Mouse (Mus musculus) E14TG2a.4 (cell line): ENCODE results near the gene Ehf.

Source experiments
- H3K27me3 ChIP-seq: 2 replicates; pipeline ENCODE4 v1.6.1; 2014; ENCODE audit warnings: low read length, control low read depth; ENCODE audit not compliant: insufficient read depth
- H3K36me3 ChIP-seq: 2 replicates; pipeline ENCODE4 v1.6.1; 2014; ENCODE audit warnings: low read length, control low read depth; ENCODE audit not compliant: insufficient read depth
- H3K4me1 ChIP-seq: replicated peaks from 2 replicates; pipeline ENCODE4 v1.6.1; 2014; ENCODE audit warnings: low read depth, low read length, control low read depth
- H3K4me3 ChIP-seq: replicated peaks from 2 replicates; pipeline ENCODE4 v1.5.1; 2014; ENCODE audit warnings: mild to moderate bottlenecking, low read length
- H3K9me3 ChIP-seq: 2 replicates; pipeline ENCODE4 v1.6.1; 2014; ENCODE audit warnings: low read length, control low read depth
- CTCF ChIP-seq: conservative IDR thresholded peaks from 2 replicates; pipeline ENCODE4 v1.5.1; 2014; ENCODE audit warnings: low read length
- NANOG ChIP-seq: IDR thresholded peaks from 2 replicates; pipeline ENCODE4 v1.6.1; 2014; ENCODE audit warnings: borderline replicate concordance, low read length, mixed read lengths
- POU5F1 ChIP-seq: IDR thresholded peaks from 2 replicates; pipeline ENCODE4 v1.6.1; 2014; ENCODE audit warnings: low read length, borderline replicate concordance

The Ehf gene

DNA sequence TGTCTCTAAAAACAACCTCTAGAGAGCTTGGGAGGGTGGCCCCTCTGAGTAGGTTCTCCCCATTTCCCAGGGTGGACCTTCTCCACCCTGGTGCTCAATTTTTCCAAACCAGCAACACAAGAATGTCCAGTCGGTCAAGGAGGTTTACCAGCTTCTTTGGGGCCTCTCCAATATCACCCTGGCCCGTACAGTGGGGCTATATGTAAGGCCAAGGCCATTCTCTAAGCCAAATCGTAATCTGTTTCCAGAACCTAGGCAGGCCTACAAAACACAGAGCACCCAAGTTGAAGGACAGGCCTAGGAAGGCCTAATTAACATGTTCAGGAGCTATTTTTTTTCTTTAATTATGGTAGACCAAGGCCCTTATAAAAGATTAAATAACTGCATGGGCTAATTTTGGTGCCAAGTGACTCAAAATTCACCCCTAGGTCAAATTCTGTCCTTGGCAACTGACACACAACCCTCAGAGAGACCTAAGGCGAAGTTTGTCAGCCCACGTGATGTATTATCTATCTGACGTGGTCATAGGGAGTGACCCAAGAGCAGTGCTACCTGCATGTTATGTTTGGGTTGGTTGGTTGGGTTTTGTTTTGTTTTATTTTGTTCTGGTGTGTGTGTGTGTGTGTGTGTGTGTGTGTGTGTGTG, 27.6 kb downstream of the Ehf start:
- TF ChIP-seq CTCF, result no peak
- no peak for TF ChIP-seq NANOG
- no peak for TF ChIP-seq POU5F1
- Histone ChIP-seq H3K36me3 (no peaks in the 10 kb centered on the region), H3K27me3 (no peaks in the 10 kb centered on the region), H3K9me3 (no peaks in the 10 kb centered on the region), H3K4me3 (no peak overlapping the region), H3K4me1 (no peaks in the 10 kb centered on the region)

DNA sequence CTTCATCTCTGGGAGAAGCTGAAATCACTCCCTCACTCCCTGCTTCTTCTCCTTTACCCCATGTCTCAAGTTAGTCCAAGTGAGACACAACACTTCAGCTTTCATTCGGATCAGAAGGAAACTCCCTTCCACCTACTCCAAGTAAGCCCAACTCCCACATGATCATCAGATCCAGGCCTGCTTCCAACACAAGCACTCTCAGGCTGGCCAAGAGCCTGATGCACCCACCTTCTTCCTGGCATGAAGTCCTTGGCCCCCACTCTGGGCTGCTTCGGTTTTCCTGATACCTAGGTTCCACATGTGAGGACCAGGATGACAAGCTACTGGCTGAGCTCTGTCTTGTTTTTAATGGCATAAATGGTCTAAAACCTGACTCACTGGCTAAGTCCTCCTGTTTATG, 28.3 kb downstream of the Ehf start:
- no peaks in the 10 kb centered on the region for H3K36me3 ChIP-seq
- no peak for TF ChIP-seq POU5F1
- TF ChIP-seq NANOG, result no peak
- no peak for TF ChIP-seq CTCF
- H3K4me1 ChIP-seq, result no peaks in the 10 kb centered on the region
- no peaks in the 10 kb centered on the region for H3K9me3 ChIP-seq
- H3K27me3 ChIP-seq, result no peaks in the 10 kb centered on the region
- H3K4me3 ChIP-seq, result no peak overlapping the region

DNA sequence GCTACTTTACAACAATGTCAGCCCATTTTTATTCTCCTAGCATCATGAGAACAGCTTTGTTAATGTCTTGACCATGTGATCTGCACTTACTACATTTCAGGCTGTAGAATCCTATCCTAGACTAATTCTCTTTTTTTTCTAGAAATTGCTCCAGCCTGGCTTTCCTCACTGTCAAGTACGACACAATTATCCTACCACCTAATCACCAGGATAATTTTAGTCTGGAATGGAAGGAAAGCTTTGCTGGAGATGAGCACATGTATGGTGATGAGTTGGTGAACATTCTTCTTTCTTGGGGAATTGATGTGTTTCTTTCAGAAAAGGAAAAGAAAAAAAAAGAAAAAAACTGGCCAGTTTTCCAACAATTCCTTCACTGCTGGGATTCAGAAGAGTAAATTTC, 28.8 kb downstream of the Ehf start:
- Histone ChIP-seq H3K4me3 (no peak overlapping the region), H3K27me3 (no peaks in the 10 kb centered on the region), H3K4me1 (no peaks in the 10 kb centered on the region), H3K36me3 (no peaks in the 10 kb centered on the region), H3K9me3 (no peaks in the 10 kb centered on the region)
- no peak for TF ChIP-seq CTCF
- no peak for TF ChIP-seq POU5F1
- TF ChIP-seq NANOG, result no peak

DNA sequence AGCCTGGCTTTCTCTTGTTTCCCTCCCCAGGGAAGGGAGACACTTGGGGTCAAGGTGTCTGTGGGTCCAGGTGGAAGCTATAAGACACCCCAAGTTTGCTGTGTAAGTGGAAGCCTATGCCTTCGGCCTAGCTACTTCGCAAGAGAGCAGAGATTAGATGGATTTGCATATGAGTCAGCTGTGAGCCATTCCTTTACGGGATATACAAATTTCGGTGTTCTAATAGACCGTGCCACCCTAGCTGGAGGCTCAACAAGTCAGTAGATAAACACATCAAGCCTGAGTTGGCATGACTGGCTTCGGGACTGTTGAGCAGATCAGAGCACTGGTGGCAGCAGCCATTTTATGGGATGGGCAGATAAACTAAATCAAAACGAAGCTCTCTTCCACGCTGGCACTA, 31.6 kb downstream of the Ehf start:
- TF ChIP-seq CTCF, result no peak
- TF ChIP-seq NANOG, result no peak
- TF ChIP-seq POU5F1, result no peak
- Histone ChIP-seq H3K9me3 (no peaks in the 10 kb centered on the region), H3K4me1 (peaks cover 6% of the 10 kb centered on the region; the same call in 1 of the 2 replicates), H3K36me3 (no peaks in the 10 kb centered on the region), H3K4me3 (no peak overlapping the region), H3K27me3 (no peaks in the 10 kb centered on the region)

DNA sequence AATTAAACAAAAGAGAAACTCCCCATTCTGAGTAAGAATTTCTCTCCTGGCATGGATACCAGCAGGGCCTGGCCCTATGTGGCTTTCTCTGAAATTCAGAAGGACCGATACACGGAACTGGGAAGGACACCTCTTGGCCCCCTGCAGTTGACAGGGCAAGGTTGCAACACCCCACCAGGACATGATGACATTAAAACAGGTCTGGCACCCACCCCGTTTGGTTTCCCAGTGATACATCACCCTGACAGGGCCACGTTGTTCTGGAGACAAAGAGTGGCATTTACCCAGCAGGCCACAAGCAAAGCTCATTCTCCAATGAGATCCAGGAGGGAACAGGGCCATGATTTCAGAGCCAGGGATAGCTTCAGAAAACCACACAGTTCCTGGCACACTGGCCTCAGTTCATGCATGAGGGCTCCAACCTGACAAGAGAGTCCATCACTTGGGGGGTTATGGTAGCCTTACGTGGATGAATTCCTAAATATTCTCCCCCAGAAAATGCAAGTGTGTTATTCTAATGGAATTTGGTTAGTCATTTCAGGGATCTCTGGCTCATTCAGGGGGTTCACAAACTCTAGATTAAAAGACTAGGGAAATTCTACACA, 32.4 kb downstream of the Ehf start:
- TF ChIP-seq CTCF (no peak), NANOG (no peak), POU5F1 (no peak)
- Histone ChIP-seq H3K27me3 (no peaks in the 10 kb centered on the region), H3K4me1 (peaks cover 6% of the 10 kb centered on the region; the same call in 1 of the 2 replicates), H3K4me3 (no peak overlapping the region), H3K9me3 (no peaks in the 10 kb centered on the region), H3K36me3 (no peaks in the 10 kb centered on the region)

DNA sequence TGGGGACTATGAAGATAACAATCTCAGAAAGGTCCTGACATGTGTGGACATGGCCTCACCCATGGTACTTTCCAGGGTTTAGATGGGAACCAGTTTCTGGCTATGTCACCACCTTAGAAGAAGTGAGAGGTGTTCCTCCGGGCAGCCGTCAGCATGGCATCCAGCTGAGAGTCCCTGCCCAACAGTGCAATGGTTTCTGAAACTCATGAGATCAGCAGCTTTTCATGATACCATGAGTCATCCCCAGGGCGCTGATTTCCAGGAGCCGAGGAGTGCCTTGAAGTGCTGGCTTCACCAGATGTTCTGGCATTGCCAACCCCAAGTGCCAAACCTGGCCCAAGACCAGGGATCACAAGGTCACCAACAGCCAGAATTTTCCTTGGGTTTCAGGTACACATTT, 64.0 kb downstream of the Ehf start:
- no peaks in the 10 kb centered on the region for H3K36me3 ChIP-seq
- no peak overlapping the region for H3K4me3 ChIP-seq

DNA sequence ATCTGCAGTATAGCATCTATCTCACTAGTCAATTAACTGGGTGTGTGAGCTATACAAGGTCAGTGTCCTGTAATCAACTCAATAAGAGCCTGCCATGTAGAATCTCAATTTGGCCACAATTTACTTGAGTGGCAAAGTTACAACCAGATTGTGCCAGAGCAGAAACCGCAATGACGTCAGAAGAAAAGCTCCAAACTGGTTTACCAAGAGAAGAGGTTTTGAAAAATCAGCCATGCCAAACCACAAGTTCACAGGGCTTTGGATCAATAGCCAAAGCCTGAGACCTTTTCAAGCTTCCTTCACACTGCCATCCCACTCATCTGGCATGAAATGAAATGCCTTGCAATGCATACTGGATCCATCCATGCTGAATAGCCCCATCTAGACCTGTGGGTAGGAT, 76.3 kb downstream of the Ehf start:
- no peak for TF ChIP-seq NANOG
- no peak for TF ChIP-seq POU5F1
- no peak for TF ChIP-seq CTCF
- peaks cover 57% of the 10 kb centered on the region for H3K9me3 ChIP-seq
- H3K36me3 ChIP-seq, result no peaks in the 10 kb centered on the region
- no peak overlapping the region for H3K4me3 ChIP-seq
- no peaks in the 10 kb centered on the region for H3K4me1 ChIP-seq
- H3K27me3 ChIP-seq, result no peaks in the 10 kb centered on the region

More for the DNA sequence above, 64.0 kb downstream of the Ehf start:
- TF ChIP-seq NANOG, result no peak
- no peak for TF ChIP-seq CTCF
- TF ChIP-seq POU5F1, result no peak
- no peaks in the 10 kb centered on the region for H3K27me3 ChIP-seq
- peaks cover 3% of the 10 kb centered on the region; the same call in 1 of the 2 replicates for H3K9me3 ChIP-seq
- no peaks in the 10 kb centered on the region for H3K4me1 ChIP-seq

DNA sequence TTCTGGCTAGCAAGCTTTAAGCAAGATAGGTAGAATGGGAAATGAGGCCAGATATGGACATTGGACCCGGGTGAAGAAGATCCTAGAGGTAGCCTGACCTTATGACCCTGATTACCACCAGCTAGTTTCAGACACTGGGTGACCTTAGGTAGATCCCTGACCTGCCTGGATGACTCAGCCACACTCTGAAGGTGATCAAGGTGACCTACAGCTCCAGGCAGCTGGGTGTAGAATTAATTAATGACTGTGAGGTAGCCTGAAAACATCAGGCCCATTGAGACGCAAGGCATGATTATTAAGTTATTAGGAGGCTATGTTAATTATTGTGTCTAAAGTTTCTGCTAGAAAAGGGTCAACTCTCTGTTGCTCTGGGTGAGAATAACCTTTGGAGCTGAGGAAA, 82.2 kb downstream of the Ehf start:
- Histone ChIP-seq H3K4me3 (no peak overlapping the region), H3K9me3 (peaks cover 10% of the 10 kb centered on the region), H3K27me3 (no peaks in the 10 kb centered on the region), H3K4me1 (no peaks in the 10 kb centered on the region), H3K36me3 (no peaks in the 10 kb centered on the region)
- TF ChIP-seq CTCF, result no peak
- TF ChIP-seq POU5F1, result no peak
- no peak for TF ChIP-seq NANOG
